Mouse (Mus musculus): ENCODE measurements around the gene Pou3f4. TPM values are rescaled to one million over a fixed set of nuclear protein-coding genes. Genes with fewer than 3 reads are reported as not detected.
"Not testable (repeated sequence)": the region's sequence is repeated elsewhere in the genome, so short reads cannot be mapped to it uniquely, and the experiment has no call there.

Gene Pou3f4
- 24.9 and 31.4 TPM in 2 replicates for polyA plus RNA-seq (2016; fragmentation: Nextera tagmentation; extraction: Ambion mirVana)

GRCm38 (mm10) chrX:110814151-110814571 lies at the start of gene Pou3f4:
Gene Pou3f4, plus strand, starts transcription at chrX:110814280.
- no peaks in the 10 kb centered on the region for H3K36me3 ChIP-seq
- H3K4me1 ChIP-seq: peaks cover 4% of the 10 kb centered on the region
- DNase-seq (ENCODE audit: low spot score): peak; percentile 85
- peak within 1 kb of the TSS; percentile 72 for H3K4me3 ChIP-seq
- 14% methylated on average over 20 of the region's 20 CpGs for WGBS
- H3K27ac ChIP-seq (replicated peaks): peak within 1 kb of the TSS; percentile 92
- H3K9me3 ChIP-seq (replicated peaks): no peaks in the 10 kb centered on the region
- H3K27me3 ChIP-seq (ENCODE audit: low read depth, poor library complexity, severe bottlenecking): 0 out of 2 replicates have a peak, but pooled peaks cover 7% of the 10 kb centered on the region

DNA sequence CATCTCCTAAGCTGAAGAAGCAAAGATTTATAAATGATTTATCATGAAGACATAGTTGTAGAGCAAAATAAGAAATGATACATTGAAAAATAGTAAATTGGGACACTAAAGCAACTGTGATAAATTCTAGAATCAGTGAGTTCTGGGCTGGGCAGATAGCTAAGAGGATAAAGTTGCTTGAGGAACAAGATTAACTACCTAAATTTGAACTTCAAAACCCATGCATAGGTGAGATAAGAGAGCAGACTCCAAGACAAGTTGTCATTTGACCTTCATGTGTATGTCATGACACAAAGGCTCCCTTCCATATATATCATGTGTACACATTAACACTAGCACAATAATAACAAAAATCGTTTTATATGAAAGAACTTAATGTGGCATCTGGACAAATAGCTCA lies 48.1 kb upstream of the Pou3f4 start:
- Histone ChIP-seq H3K4me1 (no peaks in the 10 kb centered on the region), H3K4me3 (no peak overlapping the region), H3K27me3 (ENCODE audit: low read depth, poor library complexity, severe bottlenecking) (no peaks in the 10 kb centered on the region), H3K9me3 (replicated peaks) (no peaks in the 10 kb centered on the region), H3K36me3 (no peaks in the 10 kb centered on the region), H3K27ac (replicated peaks) (no peak overlapping the region)
- DNase-seq (ENCODE audit: low spot score): no peak
- WGBS: 68% methylated on average over 1 of the region's 1 CpGs

DNA sequence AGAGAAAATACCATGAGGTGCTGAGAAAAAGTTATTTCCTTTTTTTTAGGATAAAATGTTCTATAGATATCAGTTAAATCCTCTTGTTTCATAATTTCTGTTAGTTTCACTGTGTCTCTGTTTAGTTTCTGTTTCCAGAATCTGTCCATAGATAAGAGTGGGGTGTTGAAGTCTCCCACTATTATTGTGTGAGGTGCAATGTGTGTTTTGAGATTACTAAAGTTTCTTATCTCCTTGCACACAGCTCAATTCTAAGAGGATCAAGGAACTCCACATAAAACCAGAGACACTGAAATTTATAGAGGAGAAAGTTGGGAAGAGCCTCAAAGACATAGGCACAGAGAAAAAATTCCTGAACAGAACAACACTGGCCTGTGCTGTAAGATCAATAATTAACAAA lies 39.3 kb upstream of the Pou3f4 start:
- H3K27ac ChIP-seq (replicated peaks); H3K36me3 ChIP-seq; H3K9me3 ChIP-seq (replicated peaks); H3K4me1 ChIP-seq; H3K27me3 ChIP-seq (ENCODE audit: low read depth, poor library complexity, severe bottlenecking); DNase-seq (ENCODE audit: low spot score); H3K4me3 ChIP-seq: not testable (repeated sequence)

GRCm38 (mm10) chrX:110802502-110802901 lies 11.6 kb upstream of the Pou3f4 start:
- no peak overlapping the region for H3K4me3 ChIP-seq
- DNase-seq (ENCODE audit: low spot score): no peak
- 31% methylated on average over 2 of the region's 2 CpGs for WGBS

DNA sequence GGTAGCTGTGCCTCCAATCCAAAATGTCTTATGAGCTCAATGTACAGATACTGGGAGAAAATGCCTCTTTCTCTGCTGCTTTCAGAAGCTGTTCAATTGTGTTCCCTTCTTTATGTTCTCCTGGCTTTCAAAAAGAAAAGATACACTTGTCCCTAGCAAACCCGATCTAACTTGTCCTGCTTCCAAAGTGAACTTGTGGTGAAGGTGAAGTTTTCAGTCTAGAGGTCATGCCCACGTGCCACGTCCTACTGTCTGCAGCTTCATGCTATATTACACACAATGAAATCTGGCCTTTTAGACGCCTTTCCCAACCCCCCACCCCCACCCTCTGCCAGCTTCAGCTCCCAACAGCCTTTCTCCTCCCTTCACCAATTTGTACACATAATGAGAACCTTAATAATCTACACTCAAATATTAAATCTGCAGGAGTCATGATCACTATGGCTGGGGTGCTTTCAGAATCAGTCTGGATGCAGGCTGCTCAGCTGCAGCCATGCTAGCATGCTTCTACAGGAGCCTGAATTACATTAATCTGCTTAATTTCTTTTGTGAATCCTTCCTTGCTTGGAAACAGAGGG lies 4.0 kb upstream of the Pou3f4 start:
- Histone ChIP-seq H3K27me3 (ENCODE audit: low read depth, poor library complexity, severe bottlenecking) (no peaks in the 10 kb centered on the region), H3K4me3 (peak overlapping the region; percentile 72), H3K9me3 (replicated peaks) (no peaks in the 10 kb centered on the region), H3K36me3 (no peaks in the 10 kb centered on the region), H3K4me1 (peaks cover 8% of the 10 kb centered on the region), H3K27ac (replicated peaks) (peak overlapping the region; percentile 92)
- 22% methylated on average over 4 of the region's 4 CpGs for WGBS
- DNase-seq (ENCODE audit: low spot score): peak; percentile 37

More at GRCm38 (mm10) chrX:110802502-110802901, 11.6 kb upstream of the Pou3f4 start:
- Histone ChIP-seq H3K27ac (replicated peaks) (no peak overlapping the region), H3K27me3 (ENCODE audit: low read depth, poor library complexity, severe bottlenecking) (no peaks in the 10 kb centered on the region), H3K9me3 (replicated peaks) (no peaks in the 10 kb centered on the region), H3K4me1 (no peaks in the 10 kb centered on the region), H3K36me3 (no peaks in the 10 kb centered on the region)

DNA sequence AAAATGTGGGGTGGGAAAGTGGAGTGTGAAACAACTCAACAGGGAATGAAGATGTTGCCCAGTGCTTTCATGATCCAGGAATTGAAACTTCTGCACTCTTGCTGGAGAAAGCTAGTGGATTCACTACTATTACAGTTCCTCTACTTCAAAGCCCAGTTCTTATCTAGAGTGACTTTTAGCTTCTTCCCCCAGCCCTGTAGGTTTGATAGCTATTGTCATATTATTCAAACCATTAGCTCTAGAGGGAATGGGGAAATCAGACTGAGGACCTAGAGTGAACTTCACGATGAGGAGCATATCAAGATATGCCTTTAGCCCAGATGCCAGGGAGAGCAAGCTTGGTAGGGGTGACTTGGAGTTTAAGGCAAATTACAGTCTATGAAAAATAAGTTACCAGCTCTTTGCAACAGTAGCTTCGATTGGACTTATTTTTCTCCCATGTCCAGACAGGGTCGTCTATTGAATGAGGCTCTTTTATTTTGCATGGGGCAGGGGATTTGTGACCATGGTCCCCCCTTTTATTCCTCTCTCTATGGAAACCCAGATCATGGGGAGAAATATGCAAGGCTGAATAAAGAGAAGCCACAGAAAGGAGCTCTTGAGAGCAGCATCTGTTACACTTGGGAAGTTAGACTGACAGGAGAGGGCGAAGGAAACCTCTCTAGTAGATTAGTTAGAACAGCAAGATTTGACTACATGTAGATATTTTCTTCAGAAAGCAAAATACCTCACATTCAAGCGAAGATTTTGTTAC lies 3.1 kb upstream of the Pou3f4 start:
- H3K27me3 ChIP-seq (ENCODE audit: low read depth, poor library complexity, severe bottlenecking): no peaks in the 10 kb centered on the region
- H3K4me3 ChIP-seq: peak overlapping the region; percentile 72
- H3K9me3 ChIP-seq (replicated peaks): no peaks in the 10 kb centered on the region
- peak; percentile 36 for DNase-seq (ENCODE audit: low spot score)
- H3K27ac ChIP-seq (replicated peaks): peak overlapping the region; percentile 92
- no peaks in the 10 kb centered on the region for H3K36me3 ChIP-seq
- peaks cover 8% of the 10 kb centered on the region for H3K4me1 ChIP-seq
- WGBS: 31% methylated on average over 5 of the region's 5 CpGs

- Histone ChIP-seq H3K4me3 (peak overlapping the region; percentile 72), H3K27ac (replicated peaks) (peak overlapping the region; percentile 92), H3K27me3 (ENCODE audit: low read depth, poor library complexity, severe bottlenecking) (0 out of 2 replicates have a peak, but pooled peaks cover 7% of the 10 kb centered on the region), H3K36me3 (no peaks in the 10 kb centered on the region), H3K4me1 (peaks cover 8% of the 10 kb centered on the region), H3K9me3 (replicated peaks) (no peaks in the 10 kb centered on the region)
- DNase-seq (ENCODE audit: low spot score): peak; percentile 18
- 23% methylated on average over 5 of the region's 5 CpGs for WGBS
These were observed 2.0 kb upstream of the Pou3f4 start for GRCm38 (mm10) chrX:110812071-110812470.

DNA sequence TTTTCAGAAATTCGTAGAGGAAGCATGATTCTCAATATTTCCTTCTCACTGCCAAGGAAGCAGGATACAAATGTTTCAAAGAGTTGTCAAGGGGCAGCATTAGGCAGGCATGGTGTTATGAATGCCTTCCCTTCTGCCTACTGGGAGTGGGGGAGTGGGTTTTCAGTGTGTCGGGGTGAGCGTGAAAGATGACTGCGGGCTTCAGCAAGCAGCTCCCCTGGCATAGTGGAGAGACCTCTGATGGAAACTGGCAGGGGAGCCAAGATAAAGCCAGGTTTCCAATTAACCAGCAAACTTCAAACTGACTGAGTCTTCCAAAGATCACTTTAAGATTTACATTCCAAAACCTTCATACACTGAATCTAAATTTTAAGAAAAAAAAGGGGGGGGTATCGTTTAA lies 679 bp upstream of the Pou3f4 start:
- no peaks in the 10 kb centered on the region for H3K36me3 ChIP-seq
- no peaks in the 10 kb centered on the region for H3K9me3 ChIP-seq (replicated peaks)
- H3K27me3 ChIP-seq (ENCODE audit: low read depth, poor library complexity, severe bottlenecking): 0 out of 2 replicates have a peak, but pooled peaks cover 7% of the 10 kb centered on the region
- H3K4me1 ChIP-seq: peaks cover 8% of the 10 kb centered on the region
- no peak for DNase-seq (ENCODE audit: low spot score)
- peak overlapping the region; percentile 92 for H3K27ac ChIP-seq (replicated peaks)
- 22% methylated on average over 5 of the region's 5 CpGs for WGBS
- H3K4me3 ChIP-seq: peak overlapping the region; percentile 72

- Histone ChIP-seq H3K27me3 (ENCODE audit: low read depth, poor library complexity, severe bottlenecking) (0 out of 2 replicates have a peak, but pooled peaks cover 7% of the 10 kb centered on the region), H3K9me3 (replicated peaks) (no peaks in the 10 kb centered on the region), H3K4me3 (peak overlapping the region; percentile 72), H3K27ac (replicated peaks) (peak overlapping the region; percentile 92), H3K36me3 (no peaks in the 10 kb centered on the region), H3K4me1 (no peaks in the 10 kb centered on the region)
- 19% methylated on average over 52 of the region's 52 CpGs for WGBS
- peak; percentile 30 for DNase-seq (ENCODE audit: low spot score)
These were observed 790 bp downstream of the Pou3f4 start for GRCm38 (mm10) chrX:110814592-110815548.

GRCm38 (mm10) chrX:110815549-110815930 lies 1.5 kb downstream of the Pou3f4 start:
- no peaks in the 10 kb centered on the region for H3K4me1 ChIP-seq
- H3K9me3 ChIP-seq (replicated peaks): no peaks in the 10 kb centered on the region
- peak; percentile 20 for DNase-seq (ENCODE audit: low spot score)
- H3K4me3 ChIP-seq: peak overlapping the region; percentile 72
- peak overlapping the region; percentile 92 for H3K27ac ChIP-seq (replicated peaks)
- 33% methylated on average over 18 of the region's 18 CpGs for WGBS
- no peaks in the 10 kb centered on the region for H3K36me3 ChIP-seq
- H3K27me3 ChIP-seq (ENCODE audit: low read depth, poor library complexity, severe bottlenecking): 0 out of 2 replicates have a peak, but pooled peaks cover 7% of the 10 kb centered on the region

DNA sequence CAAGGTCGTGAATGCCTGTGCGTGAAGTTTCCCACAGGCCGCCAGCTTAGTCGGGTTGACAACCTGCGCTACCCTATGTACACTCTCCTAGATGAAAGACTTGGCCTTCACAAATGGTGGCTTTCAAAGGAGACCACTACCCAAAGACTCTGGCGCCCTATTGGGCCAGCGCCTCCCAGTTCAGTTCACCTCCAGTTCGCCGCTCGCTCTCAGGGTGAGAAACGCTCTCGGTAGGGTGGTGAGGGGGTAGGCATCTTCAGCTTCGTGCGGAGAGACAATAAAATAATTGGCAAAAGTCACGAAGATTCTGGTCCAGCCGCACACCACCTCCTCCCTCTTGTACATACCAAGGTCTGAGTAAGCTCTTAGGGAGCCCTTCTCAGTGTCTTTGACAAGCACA lies 2.5 kb downstream of the Pou3f4 start:
- peak overlapping the region; percentile 92 for H3K27ac ChIP-seq (replicated peaks)
- 19% methylated on average over 16 of the region's 16 CpGs for WGBS
- DNase-seq (ENCODE audit: low spot score): peak; percentile 22

GRCm38 (mm10) chrX:110817211-110817610 lies 3.1 kb downstream of the Pou3f4 start:
- Histone ChIP-seq H3K9me3 (replicated peaks) (no peaks in the 10 kb centered on the region), H3K27ac (replicated peaks) (peak overlapping the region; percentile 92), H3K4me3 (peak overlapping the region; percentile 72), H3K36me3 (no peaks in the 10 kb centered on the region), H3K27me3 (ENCODE audit: low read depth, poor library complexity, severe bottlenecking) (0 out of 2 replicates have a peak, but pooled peaks cover 7% of the 10 kb centered on the region), H3K4me1 (no peaks in the 10 kb centered on the region)
- 13% methylated on average over 10 of the region's 10 CpGs for WGBS
- peak; percentile 22 for DNase-seq (ENCODE audit: low spot score)

More for the DNA sequence above, 2.5 kb downstream of the Pou3f4 start:
- Histone ChIP-seq H3K4me3 (peak overlapping the region; percentile 72), H3K4me1 (no peaks in the 10 kb centered on the region), H3K36me3 (no peaks in the 10 kb centered on the region), H3K9me3 (replicated peaks) (no peaks in the 10 kb centered on the region), H3K27me3 (ENCODE audit: low read depth, poor library complexity, severe bottlenecking) (0 out of 2 replicates have a peak, but pooled peaks cover 7% of the 10 kb centered on the region)

Measured in midbrain, embryonic 10.5 days (tissue).